Mouse (Mus musculus) bone marrow, adult 2 months (tissue): ENCODE results near the gene Ltn1. TPM values are rescaled to one million over a fixed set of nuclear protein-coding genes. Genes with fewer than 3 reads are reported as not detected.
A peak's percentile ranks its signal among the peaks of the same experiment; 100 is the strongest.

Experiments used
- H3K27ac ChIP-seq: fragments of 200-500 bp; 2 replicates; pipeline ENCODE4 v1.5.1; 2012; ENCODE audit warnings: low read depth, mild to moderate bottlenecking, control low read depth, inconsistent platforms, low read length; ENCODE audit not compliant: control insufficient read depth, poor library complexity, insufficient read depth
- H3K4me1 ChIP-seq: fragments of 200-500 bp; 2 replicates; pipeline ENCODE4 v1.6.1; 2011; ENCODE audit warnings: low read length; ENCODE audit not compliant: control insufficient read depth, insufficient read depth
- H3K4me3 ChIP-seq: fragments of 200-500 bp; replicated peaks from 2 replicates; pipeline ENCODE3; 2011; ENCODE audit warnings: mild to moderate bottlenecking, low read depth, low read length, control low read depth; ENCODE audit not compliant: control insufficient read depth
- CTCF ChIP-seq: fragments of 200-500 bp; IDR thresholded peaks from 2 replicates; pipeline ENCODE4 v1.5.1; 2011; ENCODE audit warnings: low read length, control low read depth; ENCODE audit not compliant: control insufficient read depth, insufficient read depth
- POLR2A ChIP-seq: fragments of 200-500 bp; IDR thresholded peaks from 2 replicates; pipeline ENCODE4 v1.6.1; 2011; ENCODE audit warnings: low read depth, mild to moderate bottlenecking, control low read depth, low read length, borderline replicate concordance; ENCODE audit not compliant: control insufficient read depth
- WGBS: fragments of 180-500 bp; shearing (Covaris S2); methylation state at CpG from one replicate; pipeline ENCODE4 v1.1.7; 2018; 5-methylcytosine and 5-hydroxymethylcytosine counted together
- polyA plus RNA-seq: library from polyadenylated mRNA; stranded (reverse); fragments of >200 nt; gene quantifications from 2 replicates; pipeline ENCODE4 v1.2.4, GENCODE M21; 2011; ENCODE audit warnings: low replicate concordance; ENCODE audit not compliant: missing spikeins, insufficient read depth, insufficient read length

Gene Ltn1
- polyA plus RNA-seq, 1 experiment: 6.9 TPM

- no peak for TF ChIP-seq POLR2A
- TF ChIP-seq CTCF: no peak
- Histone ChIP-seq H3K4me1 (no peaks in the 10 kb centered on the region), H3K27ac (no peak overlapping the region), H3K4me3 (no peak overlapping the region)
- WGBS: 90% methylated on average over 6 of the region's 6 CpGs
These were observed 66.0 kb downstream of the Ltn1 start for GRCm38 (mm10) chr16:87366445-87366844.

GRCm38 (mm10) chr16:87366035-87366434 is 66.4 kb downstream of the Ltn1 start:
- 88% methylated on average over 10 of the region's 10 CpGs for WGBS
- Histone ChIP-seq H3K4me1 (no peaks in the 10 kb centered on the region), H3K27ac (no peak overlapping the region), H3K4me3 (no peak overlapping the region)
- TF ChIP-seq POLR2A (no peak), CTCF (no peak)

GRCm38 (mm10) chr16:87364231-87364630 is 68.2 kb downstream of the Ltn1 start:
- Histone ChIP-seq H3K27ac (no peak overlapping the region), H3K4me1 (no peaks in the 10 kb centered on the region), H3K4me3 (no peak overlapping the region)
- TF ChIP-seq POLR2A: no peak
- TF ChIP-seq CTCF: no peak
- 86% methylated on average over 4 of the region's 4 CpGs for WGBS

- Histone ChIP-seq H3K4me1 (no peaks in the 10 kb centered on the region), H3K27ac (no peak overlapping the region), H3K4me3 (no peak overlapping the region)
- TF ChIP-seq CTCF (no peak), POLR2A (no peak)
- 87% methylated on average over 6 of the region's 6 CpGs for WGBS
These were observed 72.3 kb downstream of the Ltn1 start for GRCm38 (mm10) chr16:87360096-87360495.

- TF ChIP-seq POLR2A (no peak), CTCF (no peak)
- Histone ChIP-seq H3K27ac (no peak overlapping the region), H3K4me3 (no peak overlapping the region), H3K4me1 (no peaks in the 10 kb centered on the region)
- WGBS: 78% methylated on average over 7 of the region's 7 CpGs
These were observed 77.7 kb downstream of the Ltn1 start for GRCm38 (mm10) chr16:87354748-87355147.

GRCm38 (mm10) chr16:87354075-87354583 is 78.3 kb downstream of the Ltn1 start, which contains the start of gene N6amt1:
Gene N6amt1 (plus strand): TSS chr16:87354185.
- peak within 1 kb of the TSS; percentile 99 for H3K4me3 ChIP-seq
- WGBS: under 1% methylated on average over 48 of the region's 48 CpGs
- no peaks in the 10 kb centered on the region for H3K4me1 ChIP-seq
- H3K27ac ChIP-seq: peak within 1 kb of the TSS; percentile 97
- TF ChIP-seq CTCF (no peak), POLR2A (peak; percentile 69; the same call in 1 of the 2 replicates)

GRCm38 (mm10) chr16:87353605-87354004 is 78.8 kb downstream of the Ltn1 start:
- no peak overlapping the region for H3K4me3 ChIP-seq
- no peaks in the 10 kb centered on the region for H3K4me1 ChIP-seq
- no peak overlapping the region for H3K27ac ChIP-seq
- WGBS: 94% methylated on average over 1 of the region's 1 CpGs
- TF ChIP-seq CTCF (no peak), POLR2A (no peak)

GRCm38 (mm10) chr16:87351386-87352105 is 80.9 kb downstream of the Ltn1 start:
- 71% methylated on average over 5 of the region's 5 CpGs for WGBS
- TF ChIP-seq POLR2A (no peak), CTCF (no peak)
- Histone ChIP-seq H3K27ac (no peak overlapping the region), H3K4me3 (no peak overlapping the region), H3K4me1 (no peaks in the 10 kb centered on the region)

GRCm38 (mm10) chr16:87348133-87348532 is 84.3 kb downstream of the Ltn1 start:
- H3K27ac ChIP-seq: no peak overlapping the region
- H3K4me1 ChIP-seq: no peaks in the 10 kb centered on the region
- TF ChIP-seq CTCF (no peak), POLR2A (no peak)
- H3K4me3 ChIP-seq: no peak overlapping the region
- WGBS: 95% methylated on average over 2 of the region's 2 CpGs

- no peak overlapping the region for H3K27ac ChIP-seq
- no peak overlapping the region for H3K4me3 ChIP-seq
- H3K4me1 ChIP-seq: no peaks in the 10 kb centered on the region
- 75% methylated on average over 6 of the region's 6 CpGs for WGBS
- TF ChIP-seq CTCF: no peak
- TF ChIP-seq POLR2A: no peak
These were observed 91.3 kb downstream of the Ltn1 start for GRCm38 (mm10) chr16:87341043-87341572.
